Mouse (Mus musculus) stomach, embryonic 16.5 days (tissue): ENCODE measurements around the gene Pick1. TPM values are rescaled to one million over a fixed set of nuclear protein-coding genes. Genes with fewer than 3 reads are reported as not detected.

Experiments used
- ATAC-seq: fragments of 200-750 bp; cut with Nextera tagmentation; 2 replicates; pipeline ENCODE4 v1.8.0; 2017; ENCODE audit warnings: moderate number of reproducible peaks, moderate TSS enrichment; ENCODE audit not compliant: insufficient read depth, low FRiP score
- H3K27ac ChIP-seq: fragments of 300-500 bp; sonication (generic); 2 replicates; pipeline ENCODE4 v1.5.1; 2014; ENCODE audit warnings: low read length
- H3K27me3 ChIP-seq: fragments of 300-500 bp; sonication (generic); 2 replicates; pipeline ENCODE4 v1.6.1; 2014; ENCODE audit warnings: low read length, control low read depth, mixed read lengths; ENCODE audit not compliant: control insufficient read depth, insufficient read depth
- H3K36me3 ChIP-seq: fragments of 300-500 bp; sonication (generic); 2 replicates; pipeline ENCODE4 v1.6.1; 2014; ENCODE audit warnings: low read length; ENCODE audit not compliant: control insufficient read depth, insufficient read depth
- H3K4me1 ChIP-seq: fragments of 300-500 bp; sonication (generic); 2 replicates; pipeline ENCODE4 v1.6.1; 2014; ENCODE audit warnings: low read length, control low read depth, mixed read lengths; ENCODE audit not compliant: control insufficient read depth, insufficient read depth
- H3K4me2 ChIP-seq: fragments of 300-500 bp; sonication (generic); 2 replicates; pipeline ENCODE4 v1.6.1; 2014; ENCODE audit warnings: low read depth, low read length, mixed read lengths
- H3K4me3 ChIP-seq: fragments of 300-500 bp; sonication (generic); replicated peaks from 2 replicates; pipeline ENCODE4 v1.5.1; 2014; ENCODE audit warnings: mild to moderate bottlenecking, low read length
- H3K9ac ChIP-seq: fragments of 300-500 bp; sonication (generic); 2 replicates; pipeline ENCODE4 v1.6.1; 2014; ENCODE audit warnings: low read length
- H3K9me3 ChIP-seq: fragments of 300-500 bp; sonication (generic); replicated peaks from 2 replicates; pipeline ENCODE4 v1.6.1; 2016; ENCODE audit warnings: low read length, control low read depth; ENCODE audit not compliant: control insufficient read depth
- WGBS: fragments of 180-500 bp; shearing (Covaris S2); extraction: QIAGEN DNeasy Blood & Tissue Kit; methylation state at CpG from one replicate; pipeline ENCODE4 v1.1.7; 2014; 5-methylcytosine and 5-hydroxymethylcytosine counted together
- polyA plus RNA-seq: library from polyadenylated mRNA; unstranded; fragments of >200 nt; fragmentation: Nextera tagmentation; extraction: Ambion mirVana; gene quantifications from 2 replicates; pipeline ENCODE4 v1.2.1, GENCODE M21; 2015

Pick1 gene
- polyA plus RNA-seq, 1 experiment from 2014 or later: 58.7 TPM

DNA sequence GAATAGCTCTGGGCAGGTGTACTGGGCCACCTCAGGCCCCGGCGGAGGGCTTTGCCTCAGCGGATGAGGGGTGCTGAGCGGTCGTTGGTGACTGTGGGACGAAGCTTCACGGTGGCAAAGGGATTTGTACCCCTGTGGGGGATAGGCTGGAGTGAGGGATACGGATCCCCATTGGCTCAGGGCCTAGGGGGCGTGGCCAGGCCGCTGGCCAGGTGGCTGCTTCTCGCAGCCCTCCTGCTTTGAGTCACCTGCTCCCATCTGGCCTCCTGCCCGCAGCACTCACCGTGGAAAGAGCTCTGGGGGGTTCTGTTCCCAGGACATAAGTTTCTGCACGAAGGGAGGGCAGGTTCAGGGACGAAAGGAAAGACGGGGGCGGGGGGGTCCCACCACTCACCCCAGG lies 29.5 kb downstream of the Pick1 start:
- Histone ChIP-seq H3K9me3 (no peaks in the 10 kb centered on the region), H3K4me3 (no peak overlapping the region), H3K36me3 (no peaks in the 10 kb centered on the region), H3K4me2 (no peak overlapping the region), H3K9ac (peak overlapping the region; percentile 16; the same call in 1 of the 2 replicates), H3K27ac (no peak overlapping the region), H3K27me3 (peaks cover 26% of the 10 kb centered on the region; the same call in 1 of the 2 replicates), H3K4me1 (peaks cover 7% of the 10 kb centered on the region; the same call in 1 of the 2 replicates)
- 28% methylated on average over 17 of the region's 17 CpGs for WGBS
- ATAC-seq: no peak

DNA sequence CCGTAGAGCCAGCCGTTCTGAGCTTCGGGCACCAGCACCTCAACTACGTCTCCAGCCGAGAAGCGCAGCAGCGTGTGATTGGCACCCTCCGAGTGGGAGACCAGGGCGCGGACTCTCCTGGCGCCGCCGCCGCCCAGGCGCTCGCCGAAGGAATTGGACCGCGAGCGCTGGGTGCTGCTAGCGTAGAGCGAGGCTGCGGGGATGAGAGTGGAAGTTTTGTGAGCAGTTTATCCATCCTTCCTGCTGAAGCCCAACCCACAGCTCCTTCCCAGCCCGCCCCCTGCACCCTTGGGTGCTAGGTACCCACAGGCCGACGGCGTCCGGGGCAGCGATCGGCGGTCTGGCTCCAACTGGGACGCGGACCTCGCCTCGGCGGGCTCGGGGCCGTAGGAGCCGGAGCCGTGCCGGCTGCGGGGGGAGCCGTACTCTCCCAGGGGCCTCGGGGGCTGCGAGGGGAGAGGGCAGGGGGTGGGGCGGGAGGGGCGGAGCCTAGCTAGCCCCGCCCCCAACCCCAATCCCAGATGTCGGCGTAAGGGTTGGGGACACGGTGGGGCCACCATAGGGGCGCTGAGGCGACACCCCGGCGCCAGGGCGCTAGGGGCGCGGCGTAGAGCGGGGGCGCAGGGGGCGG lies 32.2 kb downstream of the Pick1 start:
- Histone ChIP-seq H3K36me3 (no peaks in the 10 kb centered on the region), H3K27ac (no peak overlapping the region), H3K9me3 (no peaks in the 10 kb centered on the region), H3K4me3 (peak overlapping the region; percentile 63), H3K9ac (peak overlapping the region; percentile 77), H3K27me3 (peaks cover 23% of the 10 kb centered on the region; the same call in 1 of the 2 replicates), H3K4me1 (peaks cover 7% of the 10 kb centered on the region; the same call in 1 of the 2 replicates), H3K4me2 (peak overlapping the region; percentile 99)
- peak; percentile 49; the same call in 1 of the 2 replicates for ATAC-seq
- WGBS: under 1% methylated on average over 52 of the region's 62 CpGs

DNA sequence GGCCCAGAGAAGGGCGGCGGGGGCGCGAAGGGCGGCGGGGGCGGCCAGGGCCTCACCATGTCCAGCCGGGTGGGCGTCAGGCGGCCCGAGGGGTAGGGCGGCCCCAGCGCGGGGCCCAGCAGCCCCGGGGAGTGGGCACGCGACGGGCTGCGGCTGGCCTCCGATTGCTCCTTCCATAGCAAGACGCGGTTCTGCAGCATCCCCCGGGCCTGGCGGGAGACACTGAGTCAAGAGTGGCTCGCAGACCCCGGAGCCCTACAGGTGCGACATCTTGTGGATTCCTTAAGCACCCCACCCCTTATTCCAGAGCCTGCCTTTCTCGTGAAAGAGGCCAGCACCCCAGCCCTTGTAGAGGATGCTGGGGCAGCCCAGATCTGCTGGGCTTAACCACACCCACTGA lies 32.8 kb downstream of the Pick1 start:
- peak overlapping the region; percentile 63 for H3K4me3 ChIP-seq
- H3K4me1 ChIP-seq: peaks cover 7% of the 10 kb centered on the region; the same call in 1 of the 2 replicates
- H3K27ac ChIP-seq: no peak overlapping the region
- under 1% methylated on average over 24 of the region's 28 CpGs for WGBS
- H3K27me3 ChIP-seq: peaks cover 23% of the 10 kb centered on the region; the same call in 1 of the 2 replicates
- no peaks in the 10 kb centered on the region for H3K9me3 ChIP-seq
- peak; percentile 32; the same call in 1 of the 2 replicates for ATAC-seq
- no peaks in the 10 kb centered on the region for H3K36me3 ChIP-seq
- peak overlapping the region; percentile 99 for H3K4me2 ChIP-seq
- H3K9ac ChIP-seq: peak overlapping the region; percentile 77

DNA sequence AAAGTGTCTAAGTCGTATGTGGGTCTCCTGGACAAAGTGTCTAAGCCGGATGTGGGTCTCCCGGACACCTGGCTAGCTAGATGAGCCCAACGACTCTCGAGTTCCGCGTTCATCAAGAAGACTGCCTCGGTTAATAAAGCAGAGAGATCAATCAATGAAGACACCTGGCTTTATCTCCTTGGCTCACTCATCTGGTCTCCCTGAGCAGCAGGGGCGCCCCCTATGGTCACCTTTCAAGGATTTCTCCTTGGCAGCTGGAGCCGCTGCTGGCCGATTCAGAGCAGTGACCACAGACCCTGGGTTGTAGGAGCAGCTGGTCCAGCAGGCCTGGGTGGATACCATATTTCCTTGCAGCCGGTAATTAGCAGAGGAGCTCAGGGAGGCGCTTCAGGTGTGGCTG lies 33.4 kb downstream of the Pick1 start:
- Histone ChIP-seq H3K9me3 (no peaks in the 10 kb centered on the region), H3K4me3 (no peak overlapping the region), H3K36me3 (no peaks in the 10 kb centered on the region), H3K4me1 (peaks cover 7% of the 10 kb centered on the region; the same call in 1 of the 2 replicates), H3K9ac (no peak overlapping the region), H3K27ac (no peak overlapping the region), H3K27me3 (peaks cover 23% of the 10 kb centered on the region; the same call in 1 of the 2 replicates), H3K4me2 (peak overlapping the region; percentile 99)
- ATAC-seq: no peak
- WGBS: 21% methylated on average over 13 of the region's 13 CpGs

DNA sequence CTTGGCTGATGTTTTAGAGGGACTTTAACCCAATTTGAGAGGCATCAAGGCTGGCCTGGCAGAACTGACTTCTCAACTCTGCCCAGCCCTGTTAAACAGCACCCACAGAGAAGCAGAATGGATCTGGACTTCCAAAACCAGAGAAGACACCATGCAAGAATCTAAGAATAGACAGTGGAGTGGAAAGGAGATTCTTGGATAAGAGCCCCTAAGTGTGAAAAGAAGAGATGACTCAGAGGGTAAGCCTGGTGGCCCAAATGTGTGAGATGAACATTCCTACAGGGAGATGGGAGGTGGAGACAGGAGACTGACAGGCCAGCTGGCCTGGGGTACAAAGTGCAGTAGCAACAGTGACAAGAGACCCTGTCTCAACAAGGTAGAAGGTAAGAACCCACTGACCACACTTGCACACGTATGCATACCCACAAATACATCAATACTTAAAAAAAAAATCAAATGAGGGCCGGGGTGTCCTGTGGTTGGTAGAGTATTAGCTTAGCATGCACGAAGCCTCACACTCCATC lies 33.9 kb downstream of the Pick1 start:
- 91% methylated on average over 3 of the region's 3 CpGs for WGBS
- H3K4me3 ChIP-seq: no peak overlapping the region

DNA sequence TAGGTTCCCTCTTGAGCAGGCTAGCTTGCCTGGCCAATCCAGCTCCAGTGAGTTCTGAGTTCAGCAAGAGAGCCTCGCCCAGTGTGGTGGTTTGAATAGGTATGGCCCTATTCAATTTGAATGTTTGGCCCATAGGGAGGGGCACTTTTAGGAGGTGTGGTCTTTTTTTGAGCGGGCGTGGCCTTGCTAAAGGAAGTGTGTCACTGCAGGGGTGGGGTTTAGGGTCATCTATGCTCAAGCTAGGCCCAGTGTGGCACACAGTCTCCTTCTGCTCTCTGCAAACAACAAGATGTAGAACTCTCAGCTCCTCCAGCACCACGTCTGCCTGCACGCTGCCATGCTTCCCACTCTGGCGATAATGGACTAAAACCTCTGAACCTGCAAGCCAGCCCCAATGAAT lies 34.8 kb downstream of the Pick1 start:
- WGBS: 88% methylated on average over 6 of the region's 6 CpGs
- Histone ChIP-seq H3K4me1 (peaks cover 7% of the 10 kb centered on the region; the same call in 1 of the 2 replicates), H3K9ac (no peak overlapping the region)

More for the DNA sequence above, 33.9 kb downstream of the Pick1 start:
- Histone ChIP-seq H3K9ac (no peak overlapping the region), H3K27ac (no peak overlapping the region), H3K4me1 (peaks cover 7% of the 10 kb centered on the region; the same call in 1 of the 2 replicates), H3K9me3 (no peaks in the 10 kb centered on the region), H3K36me3 (no peaks in the 10 kb centered on the region), H3K27me3 (peaks cover 23% of the 10 kb centered on the region; the same call in 1 of the 2 replicates), H3K4me2 (no peak overlapping the region)
- ATAC-seq: no peak

DNA sequence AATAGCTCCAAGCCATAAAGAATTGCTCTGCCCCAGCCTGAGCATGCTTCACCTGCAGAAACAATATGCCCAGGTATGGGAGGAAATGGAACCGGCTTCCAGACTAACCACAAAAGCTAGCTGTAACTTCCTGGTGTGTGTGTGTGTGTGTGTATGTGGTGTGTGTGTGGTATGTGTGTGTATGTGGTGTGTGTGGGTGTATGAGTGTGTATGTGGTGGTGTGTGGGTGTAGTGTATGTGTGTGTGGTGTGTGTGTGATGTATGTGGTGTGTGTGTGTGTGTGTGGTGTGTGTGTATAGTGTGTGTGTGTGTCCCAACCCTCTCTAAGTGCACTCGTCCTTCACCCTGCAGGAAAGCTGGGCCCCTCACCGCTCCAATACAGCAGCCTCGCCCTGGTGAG lies 36.4 kb downstream of the Pick1 start:
- 52% methylated on average over 4 of the region's 4 CpGs for WGBS
- ATAC-seq: no peak
- H3K9me3 ChIP-seq: no peaks in the 10 kb centered on the region
- no peaks in the 10 kb centered on the region for H3K36me3 ChIP-seq
- H3K4me3 ChIP-seq: no peak overlapping the region
- no peak overlapping the region for H3K9ac ChIP-seq
- no peak overlapping the region for H3K27ac ChIP-seq
- no peak overlapping the region for H3K4me2 ChIP-seq
- H3K27me3 ChIP-seq: peaks cover 16% of the 10 kb centered on the region; the same call in 1 of the 2 replicates
- H3K4me1 ChIP-seq: peaks cover 8% of the 10 kb centered on the region

More for the DNA sequence above, 34.8 kb downstream of the Pick1 start:
- Histone ChIP-seq H3K27ac (no peak overlapping the region), H3K27me3 (peaks cover 23% of the 10 kb centered on the region; the same call in 1 of the 2 replicates), H3K36me3 (no peaks in the 10 kb centered on the region), H3K9me3 (no peaks in the 10 kb centered on the region), H3K4me2 (no peak overlapping the region), H3K4me3 (no peak overlapping the region)
- ATAC-seq: no peak

DNA sequence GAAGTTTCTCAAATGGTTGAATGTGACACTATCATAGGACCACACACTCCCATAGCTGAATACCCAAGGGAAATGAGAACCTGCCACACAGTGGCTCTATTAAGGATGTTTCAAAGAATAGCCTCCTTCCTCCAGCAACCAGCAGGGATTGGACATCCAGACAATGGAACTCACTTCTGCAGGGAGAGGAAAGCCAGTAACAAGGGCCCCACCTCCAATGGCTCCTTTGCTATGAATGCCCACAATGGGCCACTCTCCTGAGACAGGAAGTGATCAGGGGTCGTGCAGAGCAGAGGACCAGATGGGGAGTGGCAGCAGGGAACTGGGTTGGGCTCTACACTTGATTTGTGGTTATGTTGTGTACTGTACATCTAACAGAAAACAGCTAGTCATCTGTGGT lies 39.5 kb downstream of the Pick1 start:
- no peak overlapping the region for H3K27ac ChIP-seq
- H3K27me3 ChIP-seq: no peaks in the 10 kb centered on the region
- H3K4me1 ChIP-seq: peaks cover 12% of the 10 kb centered on the region
- WGBS: 21% methylated on average over 1 of the region's 1 CpGs
- H3K4me3 ChIP-seq: no peak overlapping the region
- no peak overlapping the region for H3K9ac ChIP-seq
- no peaks in the 10 kb centered on the region for H3K36me3 ChIP-seq
- no peak overlapping the region for H3K4me2 ChIP-seq
- no peaks in the 10 kb centered on the region for H3K9me3 ChIP-seq
- ATAC-seq: no peak
